Mouse (Mus musculus) stomach, embryonic 14.5 days (tissue): ENCODE data around the gene Mt3. TPM values are rescaled to one million over a fixed set of nuclear protein-coding genes. Genes with fewer than 3 reads are reported as not detected.

Experiments
- ATAC-seq: fragments of 200-750 bp; cut with Nextera tagmentation; 2 replicates; pipeline ENCODE4 v1.8.0; 2017; ENCODE audit warnings: low read depth, moderate TSS enrichment; ENCODE audit not compliant: insufficient number of reproducible peaks, insufficient read depth, low FRiP score
- H3K27ac ChIP-seq: fragments of 300-500 bp; sonication (generic); 2 replicates; pipeline ENCODE4 v1.5.1; 2014; ENCODE audit warnings: mild to moderate bottlenecking, low read length, moderate library complexity, mixed read lengths
- H3K27me3 ChIP-seq: fragments of 300-500 bp; sonication (generic); 2 replicates; pipeline ENCODE4 v1.6.1; 2014; ENCODE audit warnings: low read length, control low read depth, mixed read lengths; ENCODE audit not compliant: control insufficient read depth, insufficient read depth
- H3K36me3 ChIP-seq: fragments of 300-500 bp; sonication (generic); 2 replicates; pipeline ENCODE4 v1.6.1; 2014; ENCODE audit warnings: mild to moderate bottlenecking, control low read depth, low read length, moderate library complexity, mixed read lengths; ENCODE audit not compliant: control insufficient read depth, insufficient read depth
- H3K4me1 ChIP-seq: fragments of 300-500 bp; sonication (generic); 2 replicates; pipeline ENCODE4 v1.6.1; 2014; ENCODE audit warnings: low read length, control low read depth, mixed read lengths; ENCODE audit not compliant: control insufficient read depth, insufficient read depth
- H3K4me2 ChIP-seq: fragments of 300-500 bp; sonication (generic); replicated peaks from 2 replicates; pipeline ENCODE4 v1.6.1; 2014; ENCODE audit warnings: low read depth, low read length, control low read depth
- H3K4me3 ChIP-seq: fragments of 300-500 bp; sonication (generic); 2 replicates; pipeline ENCODE4 v1.5.1; 2014; ENCODE audit warnings: low read depth, low read length, control low read depth
- H3K9ac ChIP-seq: fragments of 300-500 bp; sonication (generic); replicated peaks from 2 replicates; pipeline ENCODE4 v1.6.1; 2014; ENCODE audit warnings: low read depth, mild to moderate bottlenecking, control low read depth, low read length, moderate library complexity, mixed read lengths
- H3K9me3 ChIP-seq: fragments of 300-500 bp; sonication (generic); 2 replicates; pipeline ENCODE4 v1.6.1; 2016; ENCODE audit warnings: low read depth, low read length, control low read depth; ENCODE audit not compliant: control insufficient read depth
- WGBS: fragments of 180-500 bp; shearing (Covaris S2); extraction: QIAGEN DNeasy Blood & Tissue Kit; methylation state at CpG from one replicate; pipeline ENCODE4 v1.1.7; 2014; 5-methylcytosine and 5-hydroxymethylcytosine counted together
- polyA plus RNA-seq: library from polyadenylated mRNA; unstranded; fragments of >200 nt; fragmentation: Nextera tagmentation; extraction: Ambion mirVana; gene quantifications from 2 replicates; pipeline ENCODE4 v1.2.1, GENCODE M21; 2014

Gene Mt3
- polyA plus RNA-seq, 1 experiment from 2014 or later, result 3.6 TPM

DNA sequence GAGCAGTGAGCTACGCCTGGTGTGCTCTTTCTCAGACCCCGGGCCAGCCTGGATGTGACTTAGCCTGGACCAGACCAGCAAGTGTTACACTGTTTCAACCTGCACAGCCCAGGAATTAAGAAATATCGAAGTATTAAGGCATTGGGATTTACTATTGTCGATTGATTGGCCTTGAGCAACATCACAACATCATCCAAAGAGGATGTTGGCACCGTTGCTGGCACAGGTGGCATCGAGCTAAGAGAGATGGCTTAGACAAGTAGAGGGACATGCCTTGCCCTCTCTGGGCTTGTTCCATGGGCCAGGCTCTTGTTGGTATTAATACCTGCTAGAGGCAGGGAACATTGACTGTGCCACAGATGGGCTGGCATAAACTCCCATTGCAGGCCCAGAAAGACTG is 16.9 kb upstream of the Mt3 start:
- Histone ChIP-seq H3K4me2 (no peak overlapping the region), H3K9ac (no peak overlapping the region), H3K4me3 (no peak overlapping the region), H3K9me3 (no peaks in the 10 kb centered on the region), H3K4me1 (no peaks in the 10 kb centered on the region), H3K36me3 (no peaks in the 10 kb centered on the region), H3K27ac (no peak overlapping the region), H3K27me3 (no peaks in the 10 kb centered on the region)
- ATAC-seq, result no peak
- WGBS, result 89% methylated on average over 6 of the region's 6 CpGs

DNA sequence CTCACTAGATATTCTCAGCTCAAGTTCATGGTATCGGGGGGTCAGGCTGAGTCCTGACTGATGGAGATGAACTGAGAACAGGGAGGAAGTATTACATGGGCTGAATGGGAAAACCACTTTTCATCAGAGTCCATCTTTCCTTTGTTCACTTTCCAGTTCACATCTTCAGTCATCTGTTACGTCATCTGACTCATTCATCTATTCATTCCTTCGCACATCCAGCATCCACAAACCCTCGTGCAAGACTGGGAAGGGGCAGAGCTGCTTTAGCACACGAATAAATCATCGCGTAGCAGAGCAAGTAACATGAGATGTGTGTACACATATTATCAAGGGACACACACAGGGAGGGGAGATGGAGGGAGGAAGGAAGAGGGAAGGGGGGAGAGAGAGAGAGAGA is 16.2 kb upstream of the Mt3 start:
- Histone ChIP-seq H3K4me3 (no peak overlapping the region), H3K27me3 (no peaks in the 10 kb centered on the region), H3K9me3 (no peaks in the 10 kb centered on the region), H3K36me3 (no peaks in the 10 kb centered on the region), H3K4me1 (no peaks in the 10 kb centered on the region), H3K4me2 (no peak overlapping the region), H3K27ac (no peak overlapping the region), H3K9ac (no peak overlapping the region)
- no peak for ATAC-seq
- WGBS, result 58% methylated on average over 7 of the region's 7 CpGs

DNA sequence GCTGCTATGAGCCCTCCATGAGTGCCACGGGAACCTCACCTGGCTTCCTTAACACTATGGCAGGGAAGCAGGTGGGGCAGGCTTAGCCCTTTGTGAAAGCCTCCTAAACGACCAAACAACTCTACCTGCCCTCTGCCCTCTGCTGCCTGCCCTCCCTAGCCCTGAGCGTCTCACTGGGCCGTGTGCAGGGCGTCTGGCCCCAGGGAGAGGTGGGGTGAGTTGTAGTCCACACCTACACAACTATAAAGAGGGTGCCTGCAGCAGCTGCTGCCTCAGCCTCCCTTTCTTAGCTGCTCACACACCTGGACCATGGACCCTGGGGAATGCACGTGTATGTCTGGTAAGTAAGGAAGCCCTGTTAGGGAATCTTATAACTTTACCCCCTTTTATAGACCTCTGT is 15.5 kb upstream of the Mt3 start, which contains the start of gene Mt4:
Mt4 (plus strand) TSS at position 265 of the 400 bp plus-strand sequence.
- H3K27me3 ChIP-seq, result no peaks in the 10 kb centered on the region
- H3K9me3 ChIP-seq, result no peaks in the 10 kb centered on the region
- no peak within 1 kb of the TSS for H3K4me2 ChIP-seq
- no peak within 1 kb of the TSS for H3K9ac ChIP-seq
- 37% methylated on average over 6 of the region's 6 CpGs for WGBS
- no peak within 1 kb of the TSS for H3K4me3 ChIP-seq
- no peaks in the 10 kb centered on the region for H3K36me3 ChIP-seq
- ATAC-seq, result no peak
- no peak within 1 kb of the TSS for H3K27ac ChIP-seq
- no peaks in the 10 kb centered on the region for H3K4me1 ChIP-seq

DNA sequence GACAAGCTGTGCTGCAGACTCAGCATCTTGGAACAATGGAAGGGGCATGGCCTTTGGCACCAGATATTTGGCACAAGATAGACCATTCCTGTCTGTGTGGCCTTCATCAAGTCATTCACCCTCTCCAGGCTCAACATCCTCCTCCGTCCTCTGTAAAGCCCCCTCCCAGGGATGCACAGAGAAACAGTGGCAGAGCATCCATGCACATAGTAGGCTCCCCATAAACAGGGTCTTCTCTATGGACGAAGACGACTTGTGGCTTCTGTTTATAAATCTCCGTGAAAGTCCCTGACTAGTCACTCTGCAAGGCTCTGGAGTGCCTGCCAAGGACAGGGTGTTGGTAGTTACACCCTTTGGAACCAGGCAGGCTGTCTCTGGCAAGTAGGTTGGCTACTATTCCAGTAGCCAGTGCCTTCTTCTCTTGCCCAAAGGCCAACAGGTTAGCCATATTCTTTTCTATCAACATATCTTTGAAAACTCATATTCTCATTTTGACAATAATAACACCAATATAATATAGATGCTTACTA is 12.1 kb upstream of the Mt3 start:
- Histone ChIP-seq H3K4me2 (no peak overlapping the region), H3K27me3 (no peaks in the 10 kb centered on the region), H3K9me3 (no peaks in the 10 kb centered on the region), H3K36me3 (no peaks in the 10 kb centered on the region), H3K27ac (no peak overlapping the region), H3K9ac (no peak overlapping the region), H3K4me3 (no peak overlapping the region), H3K4me1 (no peaks in the 10 kb centered on the region)
- WGBS, result 88% methylated on average over 4 of the region's 4 CpGs
- ATAC-seq, result no peak

DNA sequence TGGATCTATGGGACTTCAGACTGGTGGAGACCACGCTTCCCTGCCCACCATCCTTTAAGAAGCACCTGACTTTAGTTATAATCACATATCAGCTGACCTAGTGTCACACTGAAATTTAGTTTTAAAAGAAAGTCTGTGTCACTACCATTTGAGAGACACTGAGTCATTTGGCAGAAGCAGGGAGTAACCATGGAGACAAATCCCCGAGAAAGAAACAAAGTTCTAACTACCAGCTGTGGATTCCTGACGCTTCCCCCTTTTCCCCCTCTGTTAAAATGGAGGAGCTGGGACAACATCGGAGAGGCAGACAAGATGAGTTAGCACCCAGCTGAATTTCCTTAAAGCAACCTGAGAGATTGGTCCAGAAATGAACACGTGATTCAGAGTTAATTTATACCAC is 4.2 kb upstream of the Mt3 start:
- Histone ChIP-seq H3K9ac (no peak overlapping the region), H3K27me3 (peaks cover 7% of the 10 kb centered on the region; the same call in 1 of the 2 replicates), H3K9me3 (no peaks in the 10 kb centered on the region), H3K27ac (no peak overlapping the region), H3K4me1 (peaks cover 8% of the 10 kb centered on the region; the same call in 1 of the 2 replicates), H3K4me2 (no peak overlapping the region), H3K4me3 (no peak overlapping the region), H3K36me3 (no peaks in the 10 kb centered on the region)
- 30% methylated on average over 5 of the region's 5 CpGs for WGBS
- ATAC-seq, result no peak

DNA sequence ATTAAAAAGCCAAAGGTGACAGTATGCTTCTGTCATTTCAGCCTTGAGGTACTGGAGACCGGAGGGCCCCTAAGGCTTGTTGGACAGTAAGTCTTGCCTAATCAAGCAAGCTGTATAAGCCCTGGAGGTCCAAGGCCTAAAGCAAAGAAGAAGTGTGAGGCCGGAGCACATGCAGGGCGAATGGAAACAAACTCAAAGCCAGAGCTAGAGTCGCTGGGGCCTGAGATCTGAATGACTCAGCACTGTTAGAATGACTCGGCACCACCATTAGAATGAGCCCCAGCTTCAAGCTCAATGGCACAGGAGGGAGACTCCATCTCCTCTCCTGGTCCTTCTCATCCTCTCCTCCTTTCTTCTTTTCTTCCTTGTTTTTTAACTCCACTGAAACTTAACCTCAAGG is 1.5 kb upstream of the Mt3 start:
- ATAC-seq, result no peak
- H3K9me3 ChIP-seq, result no peaks in the 10 kb centered on the region
- H3K4me3 ChIP-seq, result no peak overlapping the region
- no peak overlapping the region for H3K4me2 ChIP-seq
- no peak overlapping the region for H3K27ac ChIP-seq
- H3K4me1 ChIP-seq, result peaks cover 12% of the 10 kb centered on the region; the same call in 1 of the 2 replicates
- WGBS, result 80% methylated on average over 5 of the region's 5 CpGs
- peaks cover 7% of the 10 kb centered on the region; the same call in 1 of the 2 replicates for H3K27me3 ChIP-seq
- no peak overlapping the region for H3K9ac ChIP-seq
- no peaks in the 10 kb centered on the region for H3K36me3 ChIP-seq

DNA sequence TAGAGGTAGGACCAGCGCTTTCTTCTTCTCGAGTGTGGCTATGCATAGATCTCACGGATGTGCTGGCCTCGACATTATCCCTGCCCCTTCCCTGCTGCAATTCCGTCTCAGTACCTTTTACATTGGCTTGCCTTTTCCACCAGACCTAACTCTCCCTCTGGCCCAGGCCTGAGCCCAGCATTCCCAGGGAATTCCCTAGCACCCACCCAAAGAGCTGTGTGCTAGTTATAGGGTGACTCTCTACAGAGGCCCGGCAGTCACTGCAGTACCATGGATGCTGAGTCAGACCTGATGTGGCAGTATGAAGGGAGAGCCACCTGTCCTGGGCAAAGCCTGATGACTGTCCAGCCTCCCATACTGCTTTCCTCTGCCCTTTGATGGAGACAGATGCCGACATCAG is 1.0 kb downstream of the Mt3 start:
- Histone ChIP-seq H3K9me3 (no peaks in the 10 kb centered on the region), H3K9ac (no peak overlapping the region), H3K4me1 (peaks cover 9% of the 10 kb centered on the region; the same call in 1 of the 2 replicates), H3K4me2 (0 out of 2 replicates have a peak overlapping the region, but pooled peaks have one; percentile 53), H3K36me3 (no peaks in the 10 kb centered on the region), H3K27me3 (peaks cover 7% of the 10 kb centered on the region; the same call in 1 of the 2 replicates), H3K4me3 (no peak overlapping the region), H3K27ac (no peak overlapping the region)
- ATAC-seq, result no peak
- WGBS, result 36% methylated on average over 7 of the region's 7 CpGs

DNA sequence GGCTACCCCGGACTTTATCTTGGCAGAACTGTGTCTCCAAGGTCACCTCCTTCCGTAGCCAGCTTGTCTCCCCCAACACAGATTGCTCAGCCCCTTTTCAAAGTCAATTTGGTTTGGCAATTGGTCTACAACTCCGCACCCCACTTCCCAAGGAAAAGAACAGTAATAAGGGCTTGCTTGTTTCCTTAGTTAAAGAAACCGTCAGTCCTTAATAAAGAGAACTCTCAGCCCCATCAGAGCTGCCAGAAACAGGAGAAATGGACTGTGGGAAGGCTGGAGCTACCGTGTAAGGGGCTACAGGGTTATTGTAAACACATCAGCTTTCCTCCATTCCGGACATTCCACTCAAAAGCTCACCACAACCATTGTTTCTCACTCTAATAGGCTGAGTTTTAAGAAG is 2.1 kb downstream of the Mt3 start:
- 27% methylated on average over 6 of the region's 6 CpGs for WGBS
- Histone ChIP-seq H3K9me3 (no peaks in the 10 kb centered on the region), H3K4me2 (no peak overlapping the region), H3K4me3 (no peak overlapping the region), H3K9ac (no peak overlapping the region), H3K27ac (no peak overlapping the region), H3K27me3 (peaks cover 7% of the 10 kb centered on the region; the same call in 1 of the 2 replicates), H3K4me1 (peaks cover 9% of the 10 kb centered on the region; the same call in 1 of the 2 replicates), H3K36me3 (no peaks in the 10 kb centered on the region)
- no peak for ATAC-seq

DNA sequence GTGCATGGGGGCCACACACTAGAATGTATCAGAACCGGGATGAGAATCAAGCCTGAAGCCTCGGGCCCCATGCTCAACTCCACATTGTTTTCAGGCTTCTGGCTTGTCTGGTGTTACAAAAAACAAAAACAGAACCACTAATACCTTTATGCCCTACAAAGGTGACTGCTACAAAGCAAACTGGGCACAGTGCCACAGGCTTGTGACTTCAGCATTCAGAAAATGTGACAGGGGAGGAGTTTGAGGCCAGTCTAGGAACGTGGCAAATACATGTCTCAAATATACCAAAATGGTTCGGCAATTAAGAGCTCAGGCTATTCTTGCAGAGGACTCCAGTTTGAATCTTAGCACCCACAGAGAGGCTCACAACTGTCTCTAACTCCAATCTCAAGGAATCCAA is 3.7 kb downstream of the Mt3 start:
- H3K4me1 ChIP-seq, result peaks cover 9% of the 10 kb centered on the region; the same call in 1 of the 2 replicates
- no peak overlapping the region for H3K4me2 ChIP-seq
- WGBS, result 70% methylated on average over 4 of the region's 4 CpGs
- no peak overlapping the region for H3K27ac ChIP-seq
- H3K27me3 ChIP-seq, result peaks cover 7% of the 10 kb centered on the region; the same call in 1 of the 2 replicates
- H3K9ac ChIP-seq, result no peak overlapping the region
- no peaks in the 10 kb centered on the region for H3K36me3 ChIP-seq
- ATAC-seq, result no peak
- no peaks in the 10 kb centered on the region for H3K9me3 ChIP-seq
- H3K4me3 ChIP-seq, result no peak overlapping the region
